Mouse (Mus musculus) kidney, adult 2 months (tissue): ENCODE measurements at regions not wholly inside any gene's neighbourhood (a gene's known extent, or its start where the extent isn't known, plus 50 kb on each side); places are given as distances from the start of the nearest gene placed in this dataset.

ENCODE experiments used
- CTCF ChIP-seq: fragments of 200-500 bp; conservative IDR thresholded peaks from 2 replicates; pipeline ENCODE4 v1.5.1; 2011; ENCODE audit warnings: low read depth, mild to moderate bottlenecking, control low read depth, low read length, moderate library complexity, mixed read lengths; ENCODE audit not compliant: insufficient read depth, insufficient read length
- POLR2A ChIP-seq: fragments of 200-500 bp; IDR thresholded peaks from one replicate; pipeline ENCODE4 v1.6.1; 2011; ENCODE audit warnings: low read depth, low read length, control low read depth

DNA sequence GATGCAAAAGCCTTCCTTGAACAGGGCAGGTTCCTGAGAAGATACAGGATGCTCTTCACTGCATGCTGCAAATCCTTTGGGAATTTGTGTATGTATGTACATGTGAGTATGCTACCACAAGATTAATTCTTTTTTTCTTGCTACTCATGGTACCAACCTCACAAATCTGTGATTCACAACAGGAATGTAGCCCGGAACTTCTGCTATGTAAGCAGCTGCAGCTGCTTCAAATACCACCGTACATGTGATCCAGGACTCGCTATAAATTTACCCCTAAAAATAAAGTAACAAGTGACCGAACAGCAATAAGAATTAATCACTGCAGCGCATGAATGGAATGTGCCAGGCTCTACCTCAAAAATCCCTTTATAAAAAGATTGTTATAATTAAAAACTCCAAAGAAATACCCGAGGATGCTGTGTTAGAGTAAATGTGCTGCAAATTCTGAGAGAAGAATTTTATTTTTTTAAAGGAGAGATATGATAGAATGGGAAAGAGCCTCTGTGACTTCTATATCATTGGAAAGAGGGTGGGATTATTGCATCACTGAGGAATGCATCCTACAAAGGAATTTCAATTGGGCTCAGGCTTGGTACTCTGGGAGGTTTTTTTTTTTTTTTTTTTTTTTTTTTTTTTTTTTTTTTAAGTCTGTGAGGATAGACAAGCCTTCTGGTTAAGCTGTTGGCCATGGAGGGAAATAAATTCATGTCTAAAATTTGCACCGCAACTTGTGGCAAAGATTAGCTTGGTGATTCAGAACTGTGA is 201.2 kb downstream of the Klf5 start:
- TF ChIP-seq POLR2A (no peak), CTCF (no peak)
